Mouse (Mus musculus): Measurements from ENCODE around the gene Crybg3. TPM values are rescaled to one million over a fixed set of nuclear protein-coding genes. Genes with fewer than 3 reads are reported as not detected.

Gene Crybg3
- polyA plus RNA-seq, 1 experiment: 3.3 TPM

GRCm38 (mm10) chr16:59541382-59541781, 59.4 kb downstream of the Crybg3 start:
- whole genome bisulfite sequencing: 92% methylated on average over 4 of the region's 4 CpGs
- no peak for DNase-seq (ENCODE audit: low read depth, low spot score)

- WGBS: 94% methylated on average over 3 of the region's 3 CpGs
These were observed 59.8 kb downstream of the Crybg3 start for GRCm38 (mm10) chr16:59540944-59541343.

GRCm38 (mm10) chr16:59535673-59536072, 65.1 kb downstream of the Crybg3 start:
- WGBS: 76% methylated on average over 5 of the region's 5 CpGs

More at GRCm38 (mm10) chr16:59540944-59541343, 59.8 kb downstream of the Crybg3 start:
- DNase-seq (ENCODE audit: low read depth, low spot score): no peak

GRCm38 (mm10) chr16:59534349-59534748, 66.4 kb downstream of the Crybg3 start:
- no peak for DNase-seq (ENCODE audit: low read depth, low spot score)
- 91% methylated on average over 11 of the region's 11 CpGs for WGBS

More at GRCm38 (mm10) chr16:59535673-59536072, 65.1 kb downstream of the Crybg3 start:
- no peak for DNase-seq (ENCODE audit: low read depth, low spot score)

- no peak for DNase-seq (ENCODE audit: low read depth, low spot score)
- 31% methylated on average over 3 of the region's 3 CpGs for WGBS
These were observed 68.2 kb downstream of the Crybg3 start for GRCm38 (mm10) chr16:59532561-59532960.

- 72% methylated on average over 5 of the region's 5 CpGs for WGBS
- DNase-seq (ENCODE audit: low read depth, low spot score): no peak
These were observed 69.5 kb downstream of the Crybg3 start for GRCm38 (mm10) chr16:59531243-59531642.

- 85% methylated on average over 13 of the region's 13 CpGs for WGBS
- no peak for DNase-seq (ENCODE audit: low read depth, low spot score)
These were observed 71.2 kb downstream of the Crybg3 start for GRCm38 (mm10) chr16:59529570-59529969.

- WGBS: 65% methylated on average over 6 of the region's 6 CpGs
- no peak for DNase-seq (ENCODE audit: low read depth, low spot score)
These were observed 73.8 kb downstream of the Crybg3 start for GRCm38 (mm10) chr16:59526939-59527338.

- DNase-seq (ENCODE audit: low read depth, low spot score): no peak
- WGBS: 67% methylated on average over 16 of the region's 16 CpGs
These were observed 78.9 kb downstream of the Crybg3 start for GRCm38 (mm10) chr16:59521752-59522423.

- no peak for DNase-seq (ENCODE audit: low read depth, low spot score)
- 72% methylated on average over 15 of the region's 15 CpGs for WGBS
These were observed 83.1 kb downstream of the Crybg3 start for GRCm38 (mm10) chr16:59517447-59518219.

- WGBS: 90% methylated on average over 10 of the region's 10 CpGs
- no peak for DNase-seq (ENCODE audit: low read depth, low spot score)
These were observed 83.8 kb downstream of the Crybg3 start for GRCm38 (mm10) chr16:59516965-59517364.

GRCm38 (mm10) chr16:59515169-59515568, 85.6 kb downstream of the Crybg3 start:
- WGBS: 90% methylated on average over 5 of the region's 5 CpGs
- DNase-seq (ENCODE audit: low read depth, low spot score): no peak

GRCm38 (mm10) chr16:59509830-59510229, 90.9 kb downstream of the Crybg3 start:
- DNase-seq (ENCODE audit: low read depth, low spot score): no peak
- WGBS: 83% methylated on average over 5 of the region's 5 CpGs

GRCm38 (mm10) chr16:59499180-59499579, 101.6 kb downstream of the Crybg3 start:
- 96% methylated on average over 3 of the region's 3 CpGs for WGBS
- DNase-seq (ENCODE audit: low read depth, low spot score): no peak

- no peak for DNase-seq (ENCODE audit: low read depth, low spot score)
- 97% methylated on average over 1 of the region's 1 CpGs for WGBS
These were observed 102.8 kb downstream of the Crybg3 start for GRCm38 (mm10) chr16:59497947-59498346.

- WGBS: 84% methylated on average over 14 of the region's 14 CpGs
These were observed 107.6 kb downstream of the Crybg3 start for GRCm38 (mm10) chr16:59493199-59493598.

GRCm38 (mm10) chr16:59487975-59488548, 112.7 kb downstream of the Crybg3 start:
- DNase-seq (ENCODE audit: low read depth, low spot score): no peak
- 81% methylated on average over 9 of the region's 9 CpGs for WGBS

More at GRCm38 (mm10) chr16:59493199-59493598, 107.6 kb downstream of the Crybg3 start:
- DNase-seq (ENCODE audit: low read depth, low spot score): no peak

- no peak for DNase-seq (ENCODE audit: low read depth, low spot score)
- 72% methylated on average over 7 of the region's 7 CpGs for WGBS
These were observed 113.5 kb downstream of the Crybg3 start for GRCm38 (mm10) chr16:59487239-59487638.

GRCm38 (mm10) chr16:59477955-59478354, 122.8 kb downstream of the Crybg3 start:
- 78% methylated on average over 3 of the region's 3 CpGs for WGBS
- DNase-seq (ENCODE audit: low read depth, low spot score): no peak

- no peak for DNase-seq (ENCODE audit: low read depth, low spot score)
- 28% methylated on average over 1 of the region's 1 CpGs for WGBS
These were observed 126.0 kb downstream of the Crybg3 start for GRCm38 (mm10) chr16:59474788-59475187.
